ENCODE assay signal across 8 mouse cellular contexts in the genomic region with DNA sequence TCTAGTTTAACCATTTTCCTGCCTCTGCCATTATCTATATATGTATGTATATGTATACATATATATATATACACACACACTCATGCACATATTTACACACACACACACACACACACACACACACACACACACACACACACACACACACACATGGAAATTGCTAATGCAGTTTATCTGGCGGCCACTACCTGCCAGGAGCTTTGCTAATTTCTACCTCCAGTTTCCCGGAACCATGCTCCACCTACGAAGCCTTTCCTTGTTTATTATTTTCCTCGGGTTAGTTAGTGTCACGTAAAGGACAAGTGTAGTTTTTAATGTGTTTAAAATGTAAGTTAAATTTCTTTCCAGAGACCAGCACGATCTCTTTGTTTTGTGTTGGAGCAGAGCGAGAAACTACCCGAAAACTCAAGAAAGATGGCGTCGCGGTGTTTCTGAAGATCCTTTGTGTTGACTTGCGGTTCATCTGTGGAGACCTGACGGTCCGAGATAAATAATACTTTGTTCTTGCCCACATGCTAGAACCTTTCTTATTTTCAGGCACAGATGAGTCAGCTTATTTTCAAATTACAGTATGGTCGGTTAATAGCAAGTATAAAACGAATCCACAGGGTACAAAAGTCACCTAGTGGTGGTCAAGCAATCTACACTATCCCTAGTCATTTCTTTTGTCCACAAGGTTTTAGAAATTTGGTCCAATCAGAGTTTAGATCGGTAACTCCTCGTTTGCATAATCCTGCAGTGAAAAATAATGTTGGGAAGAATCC. TPM values are rescaled to one million over a fixed set of nuclear protein-coding genes. Genes with fewer than 3 reads are reported as not detected.
DNase-seq lines count a peak whose midpoint lies in the region; ATAC-seq and TF ChIP-seq lines count a peak whose summit lies in the region.

No protein-coding gene starts in this region.

- no peaks in the 10 kb centered on the region for H3K9me3 ChIP-seq in forebrain, embryonic 12.5 days
- H3K9me3 ChIP-seq in intestine, embryonic 14.5 days (ENCODE audit: control insufficient read depth, low read length): no peaks in the 10 kb centered on the region
- H3K9me3 ChIP-seq in stomach, postnatal 0 days (ENCODE audit: control insufficient read depth, low read length): no peaks in the 10 kb centered on the region

- H3K27me3 ChIP-seq in forebrain, embryonic 12.5 days: no peaks in the 10 kb centered on the region
- no peaks in the 10 kb centered on the region for H3K27me3 ChIP-seq in intestine, embryonic 14.5 days (replicated peaks; ENCODE audit: control insufficient read depth, insufficient read depth, low read length)
- H3K27me3 ChIP-seq in stomach, postnatal 0 days (ENCODE audit: control insufficient read depth, insufficient read depth, low read length): no peaks in the 10 kb centered on the region

- H3K4me1 ChIP-seq in forebrain, embryonic 12.5 days: no peaks in the 10 kb centered on the region; the same call in 1 of the 2 replicates
- H3K4me1 ChIP-seq in intestine, embryonic 14.5 days (replicated peaks; ENCODE audit: control insufficient read depth, insufficient read depth, low read length): no peaks in the 10 kb centered on the region
- no peaks in the 10 kb centered on the region for H3K4me1 ChIP-seq in stomach, postnatal 0 days (replicated peaks; ENCODE audit: control insufficient read depth, insufficient read depth)

- DNase-seq in gastrocnemius, adult 18-20 months (ENCODE audit: low spot score): peak; percentile 25
- no peak for DNase-seq in gastrocnemius, postnatal 25 days
- DNase-seq in 3T3-L1 (ENCODE audit: low read depth, low spot score) (peak; percentile 90), ZHBTc4 (ENCODE audit: low read depth, low spot score) (peak; percentile 84)
- DNase-seq in intestine, embryonic 14.5 days (ENCODE audit: low spot score): peak; percentile 72
- peak; percentile 52 for DNase-seq in stomach, postnatal 0 days (ENCODE audit: low spot score)

- peak; percentile 78 for TF ChIP-seq CTCF in stomach, postnatal 0 days (IDR thresholded peaks at IDR 0.05; ENCODE audit: low read depth)

- H3K4me2 ChIP-seq in forebrain, embryonic 12.5 days: peak overlapping the region; percentile 64
- peak overlapping the region; percentile 92 for H3K4me2 ChIP-seq in intestine, embryonic 14.5 days (ENCODE audit: low read length)
- peak overlapping the region; percentile 68 for H3K4me2 ChIP-seq in stomach, postnatal 0 days (replicated peaks; ENCODE audit: low read depth)

- peak overlapping the region; percentile 48 for H3K9ac ChIP-seq in forebrain, embryonic 12.5 days
- H3K9ac ChIP-seq in intestine, embryonic 14.5 days (ENCODE audit: low read length): peak overlapping the region; percentile 73
- peak overlapping the region; percentile 59 for H3K9ac ChIP-seq in stomach, postnatal 0 days (ENCODE audit: low read length)

- H3K27ac ChIP-seq in forebrain, embryonic 12.5 days: peak overlapping the region; percentile 99
- H3K27ac ChIP-seq in intestine, embryonic 14.5 days (ENCODE audit: low read depth): peak overlapping the region; percentile 99
- H3K27ac ChIP-seq in stomach, postnatal 0 days (replicated peaks): peak overlapping the region; percentile 97

- no peak for TF ChIP-seq EP300 in stomach, postnatal 0 days (optimal IDR thresholded peaks at IDR 0.05)

- peak; percentile 57 for ATAC-seq in forebrain, embryonic 12.5 days (ENCODE audit: low FRiP score)
- ATAC-seq in intestine, embryonic 14.5 days (replicated peaks; ENCODE audit: low FRiP score, low TSS enrichment, low read depth): peak; percentile 72
- ATAC-seq in megakaryocyte progenitor cell, adult 5-6 weeks (replicated peaks; ENCODE audit: poor library complexity): peak; percentile 56
- peak; percentile 61 for ATAC-seq in stomach, postnatal 0 days (ENCODE audit: low FRiP score, low TSS enrichment)

- peak overlapping the region; percentile 44 for H3K4me3 ChIP-seq in forebrain, embryonic 12.5 days (replicated peaks)
- peak overlapping the region; percentile 38 for H3K4me3 ChIP-seq in intestine, embryonic 14.5 days (ENCODE audit: low read depth, low read length)
- peak overlapping the region; percentile 42 for H3K4me3 ChIP-seq in stomach, postnatal 0 days (ENCODE audit: low read depth, low read length)

- H3K36me3 ChIP-seq in forebrain, embryonic 12.5 days (replicated peaks): no peaks in the 10 kb centered on the region
- no peaks in the 10 kb centered on the region for H3K36me3 ChIP-seq in intestine, embryonic 14.5 days (ENCODE audit: control insufficient read depth, insufficient read depth, low read length)
- H3K36me3 ChIP-seq in stomach, postnatal 0 days (ENCODE audit: control insufficient read depth, insufficient read depth, low read length): no peaks in the 10 kb centered on the region

- WGBS in forebrain, embryonic 12.5 days: 2% methylated on average over 18 of the region's 18 CpGs
- 3% methylated on average over 18 of the region's 18 CpGs for WGBS in intestine, embryonic 14.5 days
- WGBS in stomach, postnatal 0 days: 2% methylated on average over 18 of the region's 18 CpGs

RNA-seq across cellular contexts. Expression of gene Hist1h3e, which starts 0.7 kb away (rescaled TPM):
- 10 to 100 TPM; 11.6 to 12.3 TPM for total RNA-seq in gastrocnemius, adult 18-20 months (2021)
- total RNA-seq in gastrocnemius, postnatal 25 days (2021): 10 to 100 TPM; 11.7 to 13.0 TPM
- polyA plus RNA-seq in forebrain, embryonic 12.5 days (2016; fragmentation: Nextera tagmentation; extraction: Ambion mirVana): 5.7 and 7.6 TPM in 2 replicates
- polyA plus RNA-seq in intestine, embryonic 14.5 days (2014; fragmentation: Nextera tagmentation; extraction: Ambion mirVana): 9.3 and 9.7 TPM in 2 replicates
- total RNA-seq in megakaryocyte progenitor cell, adult 5-6 weeks (2015): 98.5 and 110 TPM in 2 replicates
- 286 and 398 TPM in 2 replicates for total RNA-seq in megakaryocyte progenitor cell, adult 5-6 weeks (2017)
- 1.6 and 3.3 TPM in 2 replicates for polyA plus RNA-seq in stomach, postnatal 0 days (2015; fragmentation: Nextera tagmentation; extraction: Ambion mirVana)

RNA-seq across cellular contexts. Expression of gene Hist1h2ae, which starts 8.1 kb away (rescaled TPM):
- total RNA-seq in gastrocnemius, adult 18-20 months (2021): under 1 TPM; 0.41 to 0.85 TPM
- total RNA-seq in gastrocnemius, postnatal 25 days (2021): 1 to 10 TPM in 1 of 2 experiments, under 1 TPM in 1; 0.54 to 2.5 TPM
- polyA plus RNA-seq in forebrain, embryonic 12.5 days (2016; fragmentation: Nextera tagmentation; extraction: Ambion mirVana): 115 and 138 TPM in 2 replicates
- polyA plus RNA-seq in intestine, embryonic 14.5 days (2014; fragmentation: Nextera tagmentation; extraction: Ambion mirVana): 106 and 114 TPM in 2 replicates
- 5.3 and 9.4 TPM in 2 replicates for total RNA-seq in megakaryocyte progenitor cell, adult 5-6 weeks (2015)
- total RNA-seq in megakaryocyte progenitor cell, adult 5-6 weeks (2017): 249 and 287 TPM in 2 replicates
- 15.3 and 29.5 TPM in 2 replicates for polyA plus RNA-seq in stomach, postnatal 0 days (2015; fragmentation: Nextera tagmentation; extraction: Ambion mirVana)

RNA-seq across cellular contexts. Expression of gene Hist1h2bg, which starts 8.3 kb away (rescaled TPM):
- 1 to 10 TPM; 2.2 to 3.7 TPM for total RNA-seq in gastrocnemius, adult 18-20 months (2021)
- 10 to 100 TPM; 24.4 to 24.5 TPM for total RNA-seq in gastrocnemius, postnatal 25 days (2021)
- polyA plus RNA-seq in forebrain, embryonic 12.5 days (2016; fragmentation: Nextera tagmentation; extraction: Ambion mirVana): 8.9 and 11.4 TPM in 2 replicates
- 6.1 and 7.6 TPM in 2 replicates for polyA plus RNA-seq in intestine, embryonic 14.5 days (2014; fragmentation: Nextera tagmentation; extraction: Ambion mirVana)
- total RNA-seq in megakaryocyte progenitor cell, adult 5-6 weeks (2015): 285 and 322 TPM in 2 replicates
- total RNA-seq in megakaryocyte progenitor cell, adult 5-6 weeks (2017): 1,174 and 1,244 TPM in 2 replicates
- 4.9 and 10.5 TPM in 2 replicates for polyA plus RNA-seq in stomach, postnatal 0 days (2015; fragmentation: Nextera tagmentation; extraction: Ambion mirVana)

RNA-seq across cellular contexts. Expression of gene Hist1h1d, which starts 9.8 kb away (rescaled TPM):
- total RNA-seq in gastrocnemius, adult 18-20 months (2021): under 1 TPM; 0.83 to 0.89 TPM
- total RNA-seq in gastrocnemius, postnatal 25 days (2021): 1 to 10 TPM; 1.2 to 2.3 TPM
- polyA plus RNA-seq in forebrain, embryonic 12.5 days (2016; fragmentation: Nextera tagmentation; extraction: Ambion mirVana): 0.47 and 0.56 TPM in 2 replicates
- 0.64 and 0.90 TPM in 2 replicates for polyA plus RNA-seq in intestine, embryonic 14.5 days (2014; fragmentation: Nextera tagmentation; extraction: Ambion mirVana)
- 8.5 and 9.3 TPM in 2 replicates for total RNA-seq in megakaryocyte progenitor cell, adult 5-6 weeks (2015)
- total RNA-seq in megakaryocyte progenitor cell, adult 5-6 weeks (2017): 112 TPM in 2 replicates
- 0.22 and 0.34 TPM in 2 replicates for polyA plus RNA-seq in stomach, postnatal 0 days (2015; fragmentation: Nextera tagmentation; extraction: Ambion mirVana)

RNA-seq across cellular contexts. Expression of gene Hist1h2bf, which starts 11.1 kb away (rescaled TPM):
- 1 to 10 TPM; 1.3 to 5.3 TPM for total RNA-seq in gastrocnemius, adult 18-20 months (2021)
- total RNA-seq in gastrocnemius, postnatal 25 days (2021): 10 to 100 TPM; 10.4 TPM
- polyA plus RNA-seq in forebrain, embryonic 12.5 days (2016; fragmentation: Nextera tagmentation; extraction: Ambion mirVana): 7.2 and 9.5 TPM in 2 replicates
- polyA plus RNA-seq in intestine, embryonic 14.5 days (2014; fragmentation: Nextera tagmentation; extraction: Ambion mirVana): 7.0 and 7.1 TPM in 2 replicates
- 321 and 327 TPM in 2 replicates for total RNA-seq in megakaryocyte progenitor cell, adult 5-6 weeks (2015)
- 466 and 575 TPM in 2 replicates for total RNA-seq in megakaryocyte progenitor cell, adult 5-6 weeks (2017)
- 1.1 and 3.2 TPM in 2 replicates for polyA plus RNA-seq in stomach, postnatal 0 days (2015; fragmentation: Nextera tagmentation; extraction: Ambion mirVana)

Comparison
In these comparisons a context has a peak if more than half of its experiments do, and no peak if none do; other contexts are left out.
1. RNA of gene Hist1h3e, which starts 0.7 kb away (total RNA-seq): 98.5 to 398 TPM in megakaryocyte progenitor cell, adult 5-6 weeks; 11.7 to 13.0 TPM in gastrocnemius, postnatal 25 days and 11.6 to 12.3 TPM in gastrocnemius, adult 18-20 months; every median in the first group is over 4 times any median in the second.
2. RNA of gene Hist1h2bg, which starts 8.3 kb away (total RNA-seq): 285 to 1,244 TPM in megakaryocyte progenitor cell, adult 5-6 weeks; 24.4 to 24.5 TPM in gastrocnemius, postnatal 25 days and 2.2 to 3.7 TPM in gastrocnemius, adult 18-20 months; every median in the first group is over 10 times any median in the second.
3. Peak in every context shown above with its lines, with median percentiles within 50 percentile points of each other: ATAC-seq, H3K27ac ChIP-seq, H3K4me2 ChIP-seq, H3K4me3 ChIP-seq and H3K9ac ChIP-seq.